Mouse (Mus musculus) embryonic fibroblast, embryonic 13.5 days (primary cell): ENCODE measurements around the gene 1520401A03Rik. TPM values are rescaled to one million over a fixed set of nuclear protein-coding genes. Genes with fewer than 3 reads are reported as not detected.

Experiments used
- H3K27ac ChIP-seq: 2 replicates; pipeline ENCODE4 v1.5.1; 2012; ENCODE audit warnings: low read length, control low read depth, inconsistent platforms; ENCODE audit not compliant: insufficient read depth
- H3K4me1 ChIP-seq: 2 replicates; pipeline ENCODE4 v1.6.1; 2011; ENCODE audit warnings: low read length; ENCODE audit not compliant: control insufficient read depth, insufficient read depth
- H3K4me3 ChIP-seq: 2 replicates; pipeline ENCODE4 v1.5.1; 2011; ENCODE audit warnings: mild to moderate bottlenecking, control low read depth, low read length; ENCODE audit not compliant: insufficient read depth
- CTCF ChIP-seq: IDR thresholded peaks from 2 replicates; pipeline ENCODE4 v1.5.1; 2011; ENCODE audit warnings: mild to moderate bottlenecking, control low read depth, low read length, moderate library complexity, borderline replicate concordance; ENCODE audit not compliant: insufficient read depth
- POLR2A ChIP-seq: IDR thresholded peaks from 2 replicates; pipeline ENCODE4 v1.6.1; 2011; ENCODE audit warnings: low read depth, mild to moderate bottlenecking, control low read depth, low read length, moderate library complexity
- polyA plus RNA-seq: library from polyadenylated mRNA; stranded (reverse); fragments of >200 nt; gene quantifications from 2 replicates; pipeline ENCODE4 v1.2.4, GENCODE M21; 2011; ENCODE audit warnings: low read depth; ENCODE audit not compliant: missing spikeins, insufficient read length

Gene 1520401A03Rik
- polyA plus RNA-seq, 1 experiment: not detected

GRCm38 (mm10) chr17:23674271-23674952 lies 48.2 kb downstream of the 1520401A03Rik start:
- peak overlapping the region; percentile 83 for H3K4me3 ChIP-seq
- TF ChIP-seq POLR2A (peak; percentile 41), CTCF (no peak)
- peak overlapping the region; percentile 98 for H3K27ac ChIP-seq
- H3K4me1 ChIP-seq: no peaks in the 10 kb centered on the region; the same call in 1 of the 2 replicates

GRCm38 (mm10) chr17:23673424-23674073 lies 49.0 kb downstream of the 1520401A03Rik start, which contains the start of the genes Hcfc1r1 and Thoc6:
Gene Hcfc1r1, plus strand, starts transcription at chr17:23673596.
Gene Thoc6, minus strand, starts transcription at chr17:23673882.
- H3K4me3 ChIP-seq: peak within 1 kb of the TSS; percentile 83
- peak within 1 kb of the TSS; percentile 98 for H3K27ac ChIP-seq
- H3K4me1 ChIP-seq: no peaks in the 10 kb centered on the region; the same call in 1 of the 2 replicates
- TF ChIP-seq POLR2A (peak; percentile 63), CTCF (no peak)

GRCm38 (mm10) chr17:23672761-23673160 lies 49.8 kb downstream of the 1520401A03Rik start:
- Histone ChIP-seq H3K4me1 (no peaks in the 10 kb centered on the region; the same call in 1 of the 2 replicates), H3K27ac (no peak overlapping the region), H3K4me3 (peak overlapping the region; percentile 83)
- TF ChIP-seq CTCF: no peak

GRCm38 (mm10) chr17:23671519-23671918 lies 51.1 kb downstream of the 1520401A03Rik start:
- no peak overlapping the region for H3K27ac ChIP-seq
- TF ChIP-seq POLR2A (no peak), CTCF (no peak)

GRCm38 (mm10) chr17:23670516-23671074 lies 52.0 kb downstream of the 1520401A03Rik start:
- H3K27ac ChIP-seq: no peak overlapping the region
- TF ChIP-seq CTCF (no peak), POLR2A (no peak)
- no peak overlapping the region for H3K4me3 ChIP-seq
- no peaks in the 10 kb centered on the region; the same call in 1 of the 2 replicates for H3K4me1 ChIP-seq

More at GRCm38 (mm10) chr17:23671519-23671918, 51.1 kb downstream of the 1520401A03Rik start:
- no peaks in the 10 kb centered on the region; the same call in 1 of the 2 replicates for H3K4me1 ChIP-seq
- H3K4me3 ChIP-seq: no peak overlapping the region

GRCm38 (mm10) chr17:23665511-23665910 lies 57.1 kb downstream of the 1520401A03Rik start:
- H3K4me1 ChIP-seq: no peaks in the 10 kb centered on the region
- TF ChIP-seq POLR2A (no peak), CTCF (no peak)
- H3K27ac ChIP-seq: no peak overlapping the region
- H3K4me3 ChIP-seq: no peak overlapping the region

- Histone ChIP-seq H3K4me3 (no peak overlapping the region), H3K27ac (no peak overlapping the region), H3K4me1 (no peaks in the 10 kb centered on the region)
- TF ChIP-seq POLR2A (no peak), CTCF (0 out of 2 replicates have a peak, but pooled peaks have one; percentile 15)
Observed at GRCm38 (mm10) chr17:23664556-23665021, 58.0 kb downstream of the 1520401A03Rik start.

GRCm38 (mm10) chr17:23661526-23661925 lies 61.1 kb downstream of the 1520401A03Rik start:
- Histone ChIP-seq H3K4me1 (no peaks in the 10 kb centered on the region), H3K4me3 (no peak overlapping the region), H3K27ac (no peak overlapping the region)
- TF ChIP-seq CTCF (peak; percentile 34), POLR2A (no peak)

GRCm38 (mm10) chr17:23660876-23661200 lies 61.7 kb downstream of the 1520401A03Rik start:
- no peak overlapping the region for H3K27ac ChIP-seq
- H3K4me1 ChIP-seq: no peaks in the 10 kb centered on the region
- H3K4me3 ChIP-seq: no peak overlapping the region
- TF ChIP-seq POLR2A: no peak
- no peak for TF ChIP-seq CTCF
